Mouse (Mus musculus) bone marrow macrophage, adult 2 months (primary cell): ENCODE data around the gene Mxi1. TPM values are rescaled to one million over a fixed set of nuclear protein-coding genes. Genes with fewer than 3 reads are reported as not detected.

Experiments
- H3K27ac ChIP-seq: 2 replicates; pipeline ENCODE4 v1.5.1; 2012; ENCODE audit warnings: low read depth, low read length; ENCODE audit not compliant: insufficient read depth
- H3K4me1 ChIP-seq: 2 replicates; pipeline ENCODE4 v1.6.1; 2012; ENCODE audit warnings: low read length; ENCODE audit not compliant: control insufficient read depth, insufficient read depth
- H3K4me3 ChIP-seq: 2 replicates; pipeline ENCODE4 v1.5.1; 2012; ENCODE audit warnings: mild to moderate bottlenecking, low read length, moderate library complexity; ENCODE audit not compliant: insufficient read depth
- CTCF ChIP-seq: IDR thresholded peaks from 2 replicates; pipeline ENCODE4 v1.5.1; 2012; ENCODE audit warnings: low read depth, mild to moderate bottlenecking, low read length, moderate library complexity
- POLR2A ChIP-seq: IDR thresholded peaks from 2 replicates; pipeline ENCODE4 v1.6.1; 2012; ENCODE audit warnings: mild to moderate bottlenecking, low read depth, low read length, borderline replicate concordance
- polyA plus RNA-seq: library from polyadenylated mRNA; stranded (reverse); fragments of >200 nt; gene quantifications from 2 replicates; pipeline ENCODE4 v1.2.4, GENCODE M21; 2012; ENCODE audit not compliant: missing spikeins, insufficient read depth, insufficient read length

Gene Mxi1
- polyA plus RNA-seq, result 48.3 and 49.2 TPM in 2 replicates

GRCm38 (mm10) chr19:53310348-53310747 is at the start of gene Mxi1:
Gene Mxi1 (plus strand): TSS chr19:53310518.
- Histone ChIP-seq H3K4me3 (peak within 1 kb of the TSS; percentile 100), H3K27ac (peak within 1 kb of the TSS; percentile 94), H3K4me1 (peaks cover 10% of the 10 kb centered on the region)
- TF ChIP-seq POLR2A, result no peak
- no peak for TF ChIP-seq CTCF

- Histone ChIP-seq H3K4me3 (no peak overlapping the region), H3K4me1 (peaks cover 17% of the 10 kb centered on the region), H3K27ac (no peak overlapping the region)
- TF ChIP-seq CTCF (no peak), POLR2A (no peak)
These were observed 49.5 kb upstream of the Mxi1 start for GRCm38 (mm10) chr19:53260828-53261227.

- peaks cover 20% of the 10 kb centered on the region for H3K4me1 ChIP-seq
- no peak overlapping the region for H3K4me3 ChIP-seq
- TF ChIP-seq POLR2A (no peak), CTCF (no peak)
- H3K27ac ChIP-seq, result no peak overlapping the region
These were observed 48.3 kb upstream of the Mxi1 start for GRCm38 (mm10) chr19:53262061-53262460.

GRCm38 (mm10) chr19:53263859-53264733 is 46.2 kb upstream of the Mxi1 start:
- Histone ChIP-seq H3K27ac (no peak overlapping the region), H3K4me3 (no peak overlapping the region), H3K4me1 (peaks cover 16% of the 10 kb centered on the region)
- TF ChIP-seq CTCF (no peak), POLR2A (no peak)

GRCm38 (mm10) chr19:53264821-53265727 is 45.2 kb upstream of the Mxi1 start:
- Histone ChIP-seq H3K4me1 (peaks cover 13% of the 10 kb centered on the region), H3K4me3 (no peak overlapping the region), H3K27ac (0 out of 2 replicates have a peak overlapping the region, but pooled peaks have one; percentile 0)
- TF ChIP-seq POLR2A (no peak), CTCF (no peak)

- TF ChIP-seq POLR2A (no peak), CTCF (no peak)
- Histone ChIP-seq H3K27ac (no peak overlapping the region), H3K4me3 (no peak overlapping the region), H3K4me1 (peaks cover 13% of the 10 kb centered on the region)
These were observed 43.0 kb upstream of the Mxi1 start for GRCm38 (mm10) chr19:53267305-53267704.

- Histone ChIP-seq H3K27ac (peak overlapping the region; percentile 61), H3K4me1 (peaks cover 21% of the 10 kb centered on the region), H3K4me3 (peak overlapping the region; percentile 36)
- TF ChIP-seq CTCF (no peak), POLR2A (no peak)
These were observed 37.1 kb upstream of the Mxi1 start for GRCm38 (mm10) chr19:53273055-53273722.

- peak overlapping the region; percentile 61 for H3K27ac ChIP-seq
- H3K4me3 ChIP-seq, result peak overlapping the region; percentile 36
- peaks cover 21% of the 10 kb centered on the region for H3K4me1 ChIP-seq
These were observed 36.4 kb upstream of the Mxi1 start for GRCm38 (mm10) chr19:53273781-53274428.

GRCm38 (mm10) chr19:53275204-53275603 is 35.1 kb upstream of the Mxi1 start:
- no peak overlapping the region for H3K27ac ChIP-seq

More at GRCm38 (mm10) chr19:53273781-53274428, 36.4 kb upstream of the Mxi1 start:
- TF ChIP-seq POLR2A, result no peak
- no peak for TF ChIP-seq CTCF

More at GRCm38 (mm10) chr19:53275204-53275603, 35.1 kb upstream of the Mxi1 start:
- Histone ChIP-seq H3K4me1 (peaks cover 21% of the 10 kb centered on the region), H3K4me3 (no peak overlapping the region)
- no peak for TF ChIP-seq POLR2A
- no peak for TF ChIP-seq CTCF
